ENCODE assay signal across 8 mouse cellular contexts in the genomic region with DNA sequence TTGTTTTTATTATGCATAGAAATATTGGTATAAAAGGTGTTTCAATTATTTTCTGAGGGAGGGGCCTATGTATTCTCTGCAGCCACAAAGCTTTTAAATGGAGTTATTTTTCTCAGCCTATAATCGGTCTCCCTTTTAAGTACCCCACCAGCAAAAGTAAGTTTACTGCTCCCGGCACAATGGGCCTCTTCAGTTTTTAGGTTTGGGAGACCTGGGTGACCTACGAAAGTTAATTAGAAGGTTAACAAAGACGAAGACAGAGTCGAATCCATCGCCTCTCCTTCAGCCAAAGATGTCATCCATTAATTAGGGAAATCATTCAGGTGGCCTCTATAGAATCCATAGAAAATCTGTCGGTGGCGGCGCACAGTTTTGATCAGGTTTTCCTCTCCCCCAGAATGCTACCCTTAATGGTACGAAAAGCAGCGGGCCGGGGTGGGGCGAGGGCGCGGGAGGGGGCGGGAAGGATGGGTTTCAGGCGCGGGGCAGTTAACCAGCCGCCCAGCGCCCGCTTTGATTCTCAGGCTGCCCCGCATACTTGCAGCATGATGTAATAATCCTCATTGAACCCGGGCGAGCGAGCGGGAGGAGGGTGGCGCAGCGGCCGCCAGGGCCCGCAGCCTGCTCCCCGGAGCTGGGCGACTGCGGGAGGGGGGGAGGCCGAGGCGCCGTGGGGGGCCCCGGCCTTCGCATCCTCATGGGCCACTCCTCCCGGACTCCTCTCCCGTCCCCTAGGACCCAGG. TPM values are rescaled to one million over a fixed set of nuclear protein-coding genes. Genes with fewer than 3 reads are reported as not detected.
A peak's percentile ranks its signal among the peaks of the same experiment; 100 is the strongest.
DNase-seq lines count a peak whose midpoint lies in the region; ATAC-seq lines count a peak whose summit lies in the region.

No protein-coding gene starts in this region.

- no peaks in the 10 kb centered on the region for H3K36me3 ChIP-seq in heart, embryonic 13.5 days
- no peaks in the 10 kb centered on the region for H3K36me3 ChIP-seq in hindbrain, embryonic 10.5 days

- peak overlapping the region; percentile 79 for H3K4me2 ChIP-seq in heart, embryonic 13.5 days

- DNase-seq in heart, postnatal 36 days, result no peak
- peak; percentile 49 for DNase-seq in R1 (ENCODE audit: low read depth, low spot score)
- DNase-seq in hindbrain, embryonic 10.5 days (ENCODE audit: low spot score), result peak; percentile 77
- DNase-seq in mesoderm, embryonic 11.5 days (ENCODE audit: low read depth, low spot score), result peak; percentile 77
- no peak for DNase-seq in left cerebral cortex, postnatal 25 days (ENCODE audit: low spot score in 2 of 2)
- DNase-seq in thymus, postnatal 36 days, result no peak
- DNase-seq in left cerebral cortex, adult 9 months (ENCODE audit: low spot score in 2 of 2), result no peak

- no peaks in the 10 kb centered on the region; the same call in 1 of the 2 replicates for H3K9me3 ChIP-seq in heart, embryonic 13.5 days
- peaks cover 9% of the 10 kb centered on the region; the same call in 1 of the 2 replicates for H3K9me3 ChIP-seq in hindbrain, embryonic 10.5 days

- intact Hi-C loops in heart, postnatal 36 days (cut with DNase I), result no loop called here
- intact Hi-C loops in left cerebral cortex, postnatal 25 days (cut with DNase I), result no loop called here

- H3K27me3 ChIP-seq in heart, embryonic 13.5 days (replicated peaks), result peaks cover 95% of the 10 kb centered on the region
- peaks cover 100% of the 10 kb centered on the region for H3K27me3 ChIP-seq in hindbrain, embryonic 10.5 days (ENCODE audit: insufficient read depth, poor library complexity, severe bottlenecking)

- peaks cover 21% of the 10 kb centered on the region for H3K4me1 ChIP-seq in heart, embryonic 13.5 days
- H3K4me1 ChIP-seq in hindbrain, embryonic 10.5 days (replicated peaks), result peaks cover 15% of the 10 kb centered on the region

- ATAC-seq in heart, embryonic 13.5 days (ENCODE audit: extremely low read depth, insufficient number of reproducible peaks, low FRiP score, low TSS enrichment), result no peak

- peak overlapping the region; percentile 56 for H3K4me3 ChIP-seq in heart, embryonic 13.5 days
- H3K4me3 ChIP-seq in hindbrain, embryonic 10.5 days, result peak overlapping the region; percentile 44

- 1% methylated on average over 40 of the region's 40 CpGs for WGBS in heart, embryonic 13.5 days
- WGBS in hindbrain, embryonic 10.5 days, result under 1% methylated on average over 40 of the region's 40 CpGs

- no peak overlapping the region for H3K27ac ChIP-seq in heart, embryonic 13.5 days (replicated peaks)
- H3K27ac ChIP-seq in hindbrain, embryonic 10.5 days, result peak overlapping the region; percentile 50; the same call in 1 of the 2 replicates

- peak overlapping the region; percentile 77 for H3K9ac ChIP-seq in heart, embryonic 13.5 days

RNA-seq across cellular contexts. Expression of gene Ostm1, which starts 30.2 kb away (rescaled TPM):
- 19.2 and 19.5 TPM in 2 replicates for polyA plus RNA-seq in heart, embryonic 13.5 days (2015; fragmentation: Nextera tagmentation; extraction: Ambion mirVana)
- 10 to 100 TPM; 16.4 to 18.2 TPM for total RNA-seq in heart, postnatal 36 days (2021)
- polyA plus RNA-seq in hindbrain, embryonic 10.5 days (2016; fragmentation: Nextera tagmentation; extraction: Ambion mirVana), result 15.3 and 16.1 TPM in 2 replicates
- 10 to 100 TPM; 49.3 to 50.1 TPM for total RNA-seq in left cerebral cortex, postnatal 25 days (2021)

RNA-seq across cellular contexts. Expression of gene Nr2e1, which starts 30.4 kb away (rescaled TPM):
- polyA plus RNA-seq in heart, embryonic 13.5 days (2015; fragmentation: Nextera tagmentation; extraction: Ambion mirVana), result not detected in 2 replicates
- total RNA-seq in heart, postnatal 36 days (2021), result not detected
- polyA plus RNA-seq in hindbrain, embryonic 10.5 days (2016; fragmentation: Nextera tagmentation; extraction: Ambion mirVana), result 1.2 and 3.0 TPM in 2 replicates
- total RNA-seq in left cerebral cortex, postnatal 25 days (2021), result 10 to 100 TPM; 13.1 to 13.8 TPM

Comparison
In these comparisons a context has a peak if more than half of its experiments do, and no peak if none do; other contexts are left out.
1. DNase-seq: peak in R1 (single experiment), hindbrain, embryonic 10.5 days (single experiment) and mesoderm, embryonic 11.5 days (single experiment); none in heart, postnatal 36 days (0 of 2), left cerebral cortex, postnatal 25 days (0 of 2), thymus, postnatal 36 days (0 of 2) and left cerebral cortex, adult 9 months (0 of 2).
2. RNA of gene Nr2e1, which starts 30.4 kb away (total RNA-seq): 13.1 to 13.8 TPM in left cerebral cortex, postnatal 25 days; not detected in heart, postnatal 36 days; every median in the first group is over 10 times any median in the second.